Mouse (Mus musculus) MN1 (cell line): ENCODE results near the gene Fgfr2.

Experiments
- DNase-seq: peaks from one replicate; pipeline ENCODE4 v3.0.0-alpha.2; 2016; ENCODE audit warnings: low spot score

Gene Fgfr2

GRCm38 (mm10) chr7:132931560-132932351, 191.4 kb downstream of the Fgfr2 start:
- peak; percentile 54 for DNase-seq

GRCm38 (mm10) chr7:132930850-132931559, 192.1 kb downstream of the Fgfr2 start, which contains the start of gene Zranb1:
Zranb1 (plus strand) TSS chr7:132931142.
- peak; percentile 94 for DNase-seq

- DNase-seq: no peak
Observed at GRCm38 (mm10) chr7:132930055-132930454, 193.1 kb downstream of the Fgfr2 start.

GRCm38 (mm10) chr7:132927201-132927600, 195.9 kb downstream of the Fgfr2 start:
- DNase-seq: no peak

- no peak for DNase-seq
Observed at GRCm38 (mm10) chr7:132925227-132925626, 197.9 kb downstream of the Fgfr2 start.

- DNase-seq: peak; percentile 13
Observed at GRCm38 (mm10) chr7:132921971-132922370, 201.2 kb downstream of the Fgfr2 start.

- no peak for DNase-seq
Observed at GRCm38 (mm10) chr7:132903796-132904195, 219.4 kb downstream of the Fgfr2 start.

GRCm38 (mm10) chr7:132900826-132901531, 222.2 kb downstream of the Fgfr2 start:
- DNase-seq: no peak

- no peak for DNase-seq
Observed at GRCm38 (mm10) chr7:132898234-132898633, 224.9 kb downstream of the Fgfr2 start.

- no peak for DNase-seq
Observed at GRCm38 (mm10) chr7:132897258-132897657, 225.9 kb downstream of the Fgfr2 start.

GRCm38 (mm10) chr7:132896206-132896815, 226.8 kb downstream of the Fgfr2 start:
- DNase-seq: no peak

GRCm38 (mm10) chr7:132894841-132895555, 228.2 kb downstream of the Fgfr2 start:
- peak; percentile 70 for DNase-seq

GRCm38 (mm10) chr7:132893336-132893735, 229.8 kb downstream of the Fgfr2 start:
- DNase-seq: no peak

GRCm38 (mm10) chr7:132892806-132893205, 230.3 kb downstream of the Fgfr2 start:
- DNase-seq: no peak

- DNase-seq: no peak
Observed at GRCm38 (mm10) chr7:132892311-132892661, 230.9 kb downstream of the Fgfr2 start.

- no peak for DNase-seq
Observed at GRCm38 (mm10) chr7:132891561-132892310, 231.4 kb downstream of the Fgfr2 start.

- no peak for DNase-seq
Observed at GRCm38 (mm10) chr7:132890201-132890600, 232.9 kb downstream of the Fgfr2 start.

GRCm38 (mm10) chr7:132889691-132890090, 233.5 kb downstream of the Fgfr2 start:
- no peak for DNase-seq

GRCm38 (mm10) chr7:132888518-132889249, 234.5 kb downstream of the Fgfr2 start:
- no peak for DNase-seq

GRCm38 (mm10) chr7:132888052-132888451, 235.1 kb downstream of the Fgfr2 start:
- no peak for DNase-seq
